Mouse (Mus musculus): ENCODE measurements at regions not wholly inside any gene's neighbourhood (a gene's known extent, or its start where the extent isn't known, plus 50 kb on each side); places are given as distances from the start of the nearest gene placed in this dataset.

- DNase-seq = no peak
- intact Hi-C loops (cut with DNase I) = no loop called here
Observed at GRCm38 (mm10) chr13:56350705-56351400, 54.5 kb upstream of the Cxcl14 start.

- intact Hi-C loops (cut with DNase I) = no loop called here
- no peak for DNase-seq
Observed at GRCm38 (mm10) chr13:56351401-56351735, 55.0 kb upstream of the Cxcl14 start.

GRCm38 (mm10) chr13:56352436-56352835 lies 56.1 kb upstream of the Cxcl14 start:
- no peak for DNase-seq
- intact Hi-C loops (cut with DNase I) = no loop called here

- no peak for DNase-seq
- intact Hi-C loops (cut with DNase I) = no loop called here
Observed at GRCm38 (mm10) chr13:56352839-56353605, 56.7 kb upstream of the Cxcl14 start.

GRCm38 (mm10) chr13:56353921-56354320 lies 57.6 kb upstream of the Cxcl14 start:
- no peak for DNase-seq
- intact Hi-C loops (cut with DNase I) = no loop called here

DNA sequence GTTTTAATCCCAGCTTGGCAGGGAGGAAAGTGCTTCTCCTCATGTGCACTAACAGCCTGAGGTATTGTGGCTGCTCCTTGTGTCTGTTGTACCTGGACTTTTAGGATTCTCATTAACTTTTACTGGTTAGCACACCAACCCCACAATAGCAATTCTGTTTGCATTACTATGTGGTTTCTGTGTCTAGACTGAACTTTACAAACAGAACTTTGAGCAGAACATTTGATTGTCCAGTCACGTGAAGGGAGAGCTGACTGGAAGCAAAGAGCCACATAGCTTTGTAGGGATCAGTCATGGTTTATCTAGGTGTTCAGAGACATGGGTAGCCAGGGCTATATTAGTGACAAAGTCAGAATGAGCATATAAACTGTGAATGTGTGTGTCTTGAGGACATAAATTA lies 58.3 kb upstream of the Cxcl14 start:
- intact Hi-C loops (cut with DNase I) = no loop called here
- DNase-seq = no peak

GRCm38 (mm10) chr13:56356999-56357398 lies 60.6 kb upstream of the Cxcl14 start:
- intact Hi-C loops (cut with DNase I) = no loop called here
- DNase-seq = no peak

DNA sequence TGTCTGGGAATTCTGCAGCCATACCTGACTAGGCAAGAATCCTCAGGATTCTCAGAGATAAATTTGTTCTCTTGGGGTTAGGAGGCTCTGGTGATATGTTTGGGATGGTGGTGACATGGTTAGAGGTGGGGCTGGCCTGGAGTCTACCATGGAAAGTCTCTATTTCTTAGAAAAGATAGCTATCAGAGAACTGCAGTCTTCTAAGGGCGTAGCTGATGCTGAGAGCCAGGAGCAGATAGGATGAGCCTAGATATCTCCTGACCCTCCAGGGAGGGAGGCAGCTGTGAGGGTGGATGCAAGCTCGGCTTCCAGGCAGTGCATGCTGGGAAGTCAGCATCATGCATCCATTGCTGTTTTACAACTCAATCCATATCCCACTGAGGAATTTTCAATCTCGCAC lies 61.6 kb upstream of the Cxcl14 start:
- no peak for DNase-seq
- intact Hi-C loops (cut with DNase I) = no loop called here

DNA sequence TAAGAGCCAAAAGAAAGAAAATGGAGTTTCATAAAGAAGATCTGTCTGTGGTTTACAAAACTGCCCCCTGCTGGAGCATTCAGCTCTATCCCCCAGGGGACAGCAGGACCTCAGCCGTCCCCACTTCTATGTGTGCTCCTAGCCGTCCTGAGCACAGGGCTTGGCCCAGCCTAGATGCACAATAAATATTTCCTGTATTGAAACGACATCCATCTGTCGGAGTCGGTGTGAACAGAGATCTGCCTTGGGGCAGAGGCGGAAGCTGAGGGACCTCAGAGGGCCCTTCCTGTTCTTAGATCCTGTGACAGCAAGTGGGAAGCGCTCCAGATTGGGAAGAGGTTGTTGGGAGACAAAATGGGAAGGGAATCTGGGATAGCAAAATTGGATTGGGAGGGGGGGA lies 62.5 kb upstream of the Cxcl14 start:
- no peak for DNase-seq
- intact Hi-C loops (cut with DNase I) = no loop called here

DNA sequence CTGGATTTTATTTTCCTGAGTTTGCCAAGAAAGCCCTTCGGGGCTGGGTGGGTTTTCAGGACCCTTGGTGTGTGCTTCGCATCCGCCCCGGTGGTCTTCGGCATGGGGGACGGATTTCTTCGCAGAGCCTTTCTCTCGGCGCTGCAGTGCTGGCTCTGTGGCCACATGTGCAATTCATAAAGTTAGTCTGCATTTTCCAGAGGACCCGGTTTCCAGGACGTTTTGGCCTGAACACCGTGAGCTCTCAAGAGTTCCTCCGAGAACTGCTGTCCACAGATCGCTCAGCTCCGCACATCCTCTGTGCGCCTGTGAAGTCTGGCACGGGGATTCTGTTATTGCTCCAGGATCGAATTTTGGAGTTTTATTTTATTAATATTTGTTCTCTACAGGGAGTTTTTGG lies 63.2 kb upstream of the Cxcl14 start:
- peak in 1 of 2 experiments; percentile 20 for DNase-seq
- intact Hi-C loops (cut with DNase I) = no loop called here

DNA sequence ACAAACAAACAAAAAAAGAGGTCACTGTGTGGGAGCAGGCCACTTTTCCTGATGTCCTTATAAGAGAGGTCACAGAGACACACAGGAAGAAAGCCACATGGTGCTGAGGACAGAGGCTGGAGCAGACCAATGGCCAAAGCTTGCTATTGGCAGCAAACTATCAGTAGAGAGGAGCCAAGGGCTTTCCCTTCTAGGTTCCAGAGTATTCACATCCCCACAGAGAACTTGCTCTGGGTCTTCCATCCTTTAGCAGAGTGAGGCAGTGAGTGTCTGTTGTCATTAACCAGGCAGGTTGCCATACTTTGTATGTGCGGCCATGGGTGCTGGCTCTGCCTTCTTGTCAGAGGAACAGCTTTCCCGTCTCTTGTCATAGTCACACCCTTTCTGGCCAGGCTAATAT lies 64.5 kb upstream of the Cxcl14 start:
- no peak for DNase-seq
- intact Hi-C loops (cut with DNase I) = no loop called here

GRCm38 (mm10) chr13:56362238-56362637 lies 64.2 kb upstream of the Gm3045 start:
- no peak for DNase-seq
- intact Hi-C loops (cut with DNase I) = no loop called here

- intact Hi-C loops (cut with DNase I) = no loop called here
- DNase-seq = no peak
Observed at GRCm38 (mm10) chr13:56362646-56363045, 63.7 kb upstream of the Gm3045 start.

DNA sequence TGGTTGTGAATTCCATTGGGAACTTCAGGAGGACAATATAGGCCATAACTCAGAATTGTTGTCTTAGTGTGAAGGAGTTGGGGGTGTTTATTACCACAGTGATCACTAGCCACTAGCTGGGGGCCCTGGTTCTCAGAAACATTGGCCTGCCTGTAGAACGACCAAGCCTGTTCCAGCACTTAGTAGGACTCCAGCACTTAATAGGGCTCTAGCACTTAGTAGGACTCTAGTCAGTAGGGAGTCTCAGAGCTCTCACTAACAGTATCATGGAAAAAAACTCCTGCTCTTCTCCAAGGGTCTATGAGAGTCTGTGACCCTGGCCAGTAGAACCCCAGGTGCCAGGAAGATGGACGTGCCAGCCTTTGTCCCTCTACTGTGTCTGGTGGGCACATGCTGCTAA lies 56.8 kb upstream of the Gm3045 start:
- no peak for DNase-seq
- intact Hi-C loops (cut with DNase I) = no loop called here

- no peak for DNase-seq
Observed at GRCm38 (mm10) chr13:56371374-56371773, 55.0 kb upstream of the Gm3045 start.

DNA sequence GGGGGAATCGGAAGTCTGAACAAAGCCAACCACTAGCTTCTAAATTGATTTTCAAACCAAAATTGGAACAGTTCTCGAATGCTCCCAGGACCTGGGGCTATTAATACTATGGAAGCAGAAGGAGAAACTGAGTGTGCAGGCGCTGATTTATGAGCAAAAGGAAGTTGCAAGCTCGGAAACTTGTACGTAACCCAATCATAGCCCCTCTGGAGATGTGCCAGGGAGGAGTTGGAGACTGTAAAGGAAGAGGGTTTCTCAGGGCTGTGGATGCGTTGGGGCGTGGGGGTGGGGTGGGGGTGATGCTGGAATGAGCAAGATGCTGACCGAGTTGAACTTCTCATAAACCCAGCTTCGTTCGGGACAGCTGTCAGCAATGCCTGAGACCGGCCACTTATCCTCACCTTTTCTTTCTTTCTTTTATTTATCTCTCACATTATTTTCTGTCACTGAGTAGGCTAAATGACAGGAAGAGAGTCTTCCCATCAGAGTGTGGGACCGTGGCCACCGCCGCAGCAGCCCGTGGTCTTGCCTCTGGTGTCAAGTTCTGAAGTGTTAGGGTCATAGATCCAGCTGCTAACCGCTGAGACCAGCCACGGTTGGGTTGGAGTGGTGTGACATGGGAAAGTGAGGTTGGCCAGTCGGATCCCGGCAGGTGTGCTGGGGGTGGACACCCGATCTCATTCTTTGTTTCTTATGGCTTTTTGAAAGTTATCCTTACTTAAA lies 54.2 kb upstream of the Gm3045 start:
- intact Hi-C loops (cut with DNase I) = no loop called here
- DNase-seq = no peak

More at GRCm38 (mm10) chr13:56371374-56371773, 55.0 kb upstream of the Gm3045 start:
- intact Hi-C loops (cut with DNase I) = no loop called here

GRCm38 (mm10) chr13:56372727-56373126 lies 53.7 kb upstream of the Gm3045 start:
- DNase-seq = no peak
- intact Hi-C loops (cut with DNase I) = no loop called here

Data from gastrocnemius, postnatal 36 days (tissue).